Mouse (Mus musculus) left cerebral cortex, adult 6 months (tissue): Measurements from ENCODE around the gene 4930480E11Rik. TPM values are rescaled to one million over a fixed set of nuclear protein-coding genes. Genes with fewer than 3 reads are reported as not detected.

Experiments used
- long read RNA-seq, 2 experiments: library from polyadenylated mRNA; unstranded; transcript quantifications; one replicate each; pipeline ENCODE4 v2.0.0; 2019 to 2020
- polyA plus RNA-seq: library from polyadenylated mRNA; unstranded; fragments of <200 nt; fragmentation: Nextera tagmentation; gene quantifications from 2 replicates; pipeline ENCODE4 v1.2.3, GENCODE M21; 2021

4930480E11Rik gene
- not detected in 2 replicates for polyA plus RNA-seq
- long read RNA-seq, experiment 1: 0 reads
- long read RNA-seq, experiment 2: 0 reads

GRCm38 (mm10) chrX:78369343-78369742 is at the start of gene 4930480E11Rik:
TSS of gene 4930480E11Rik (plus strand) at chrX:78369643.

Other genes with a start within 250 kb of the 4930480E11Rik start
- not detected in 2 replicates for gene Gm5938, start 244.2 kb upstream of the 4930480E11Rik start, polyA plus RNA-seq
- gene Obp1b, start 182.9 kb upstream of the 4930480E11Rik start, polyA plus RNA-seq: not detected in 2 replicates
- not detected in 2 replicates for gene Gm14743, start 123.7 kb upstream of the 4930480E11Rik start, polyA plus RNA-seq
- 4.0 and 6.4 TPM in 2 replicates for gene Prrg1, start 214.3 kb downstream of the 4930480E11Rik start, polyA plus RNA-seq